Mouse (Mus musculus) MEL (cell line): ENCODE measurements around the gene Atp6v0a1. TPM values are rescaled to one million over a fixed set of nuclear protein-coding genes. Genes with fewer than 3 reads are reported as not detected.

Experiments used
- DNase-seq: peaks from one replicate; pipeline ENCODE4 v3.0.0; 2011; ENCODE audit warnings: low read depth, low spot score
- H3K27ac ChIP-seq: 2 replicates; pipeline ENCODE4 v1.5.1; 2012; ENCODE audit warnings: low read depth, mild to moderate bottlenecking, control low read depth, low read length, moderate library complexity; ENCODE audit not compliant: control insufficient read depth
- H3K27me3 ChIP-seq, 2 experiments: fragments of 150-350 bp in 1 of 2; sonication (generic) in 1 of 2; 2 replicates each; pipeline ENCODE4 v1.6.1; 2012; ENCODE audit warnings: low read length in 2 of 2, mild to moderate bottlenecking in 2 of 2, improper control_type of control experiment in 1 of 2, moderate library complexity in 1 of 2; ENCODE audit not compliant: insufficient read depth in 2 of 2, control insufficient read depth in 1 of 2
- H3K36me3 ChIP-seq, 2 experiments: 2 replicates each; pipeline ENCODE4 v1.6.1; 2012 to 2014; ENCODE audit warnings: low read length in 2 of 2, improper control_type of control experiment in 1 of 2, inconsistent platforms in 1 of 2, mild to moderate bottlenecking in 1 of 2; ENCODE audit not compliant: insufficient read depth in 2 of 2, control insufficient read depth in 1 of 2
- H3K4me1 ChIP-seq, 2 experiments: fragments of 150-350 bp in 1 of 2; sonication (generic) in 1 of 2; 2 replicates each; pipeline ENCODE4 v1.6.1; 2012; ENCODE audit warnings: low read length in 2 of 2, improper control_type of control experiment in 1 of 2, mild to moderate bottlenecking in 1 of 2; ENCODE audit not compliant: insufficient read depth in 2 of 2, control insufficient read depth in 1 of 2
- H3K4me3 ChIP-seq, 2 experiments: fragments of 150-350 bp in 1 of 2; sonication (generic) in 1 of 2; 2 replicates each; pipeline ENCODE4 v1.5.1; 2012; ENCODE audit warnings: low read depth in 2 of 2, low read length in 2 of 2, mild to moderate bottlenecking in 2 of 2, moderate library complexity in 2 of 2, control low read depth in 1 of 2, improper control_type of control experiment in 1 of 2; ENCODE audit not compliant: control insufficient read depth in 1 of 2, insufficient read depth in 1 of 2
- H3K79me2 ChIP-seq: 2 replicates; pipeline ENCODE4 v1.6.1; 2012; ENCODE audit warnings: mild to moderate bottlenecking, low read length, moderate library complexity; ENCODE audit not compliant: control insufficient read depth, poor library complexity, insufficient read depth
- H3K9ac ChIP-seq: 2 replicates; pipeline ENCODE4 v1.6.1; 2012; ENCODE audit warnings: low read depth, mild to moderate bottlenecking, control low read depth, low read length, moderate library complexity; ENCODE audit not compliant: control insufficient read depth, poor library complexity, severe bottlenecking
- H3K9me3 ChIP-seq: fragments of 150-350 bp; sonication (generic); replicated peaks from 2 replicates; pipeline ENCODE4 v1.6.1; 2012; ENCODE audit warnings: mild to moderate bottlenecking, low read length, improper control_type of control experiment, moderate library complexity; ENCODE audit not compliant: insufficient read depth
- CTCF ChIP-seq, 3 experiments: IDR thresholded peaks in 2 of 3; conservative IDR thresholded peaks in 1 of 3; 2 replicates each; pipeline ENCODE4 v1.5.1; 2011 to 2012; ENCODE audit warnings: low read length in 3 of 3, low read depth in 2 of 3, mild to moderate bottlenecking in 2 of 3, improper control_type of control experiment in 1 of 3, inconsistent platforms in 1 of 3, mixed read lengths in 1 of 3, moderate library complexity in 1 of 3; ENCODE audit not compliant: control insufficient read depth in 1 of 3, insufficient read depth in 1 of 3, poor library complexity in 1 of 3, severe bottlenecking in 1 of 3
- GATA1 ChIP-seq: IDR thresholded peaks from 2 replicates; pipeline ENCODE4 v1.6.1; 2011; ENCODE audit warnings: low read depth, low read length, improper control_type of control experiment
- HCFC1 ChIP-seq: IDR thresholded peaks from 2 replicates; pipeline ENCODE4 v1.6.1; 2012; ENCODE audit warnings: low read depth, mild to moderate bottlenecking, inconsistent platforms, low read length, improper control_type of control experiment, moderate library complexity
- KAT2A ChIP-seq: conservative IDR thresholded peaks from 2 replicates; pipeline ENCODE4 v1.6.1; 2012; ENCODE audit warnings: low read depth, low read length, improper control_type of control experiment, inconsistent platforms
- MAFK ChIP-seq: IDR thresholded peaks from 2 replicates; pipeline ENCODE4 v1.6.1; 2011; ENCODE audit warnings: low read depth, mild to moderate bottlenecking, low read length, improper control_type of control experiment, borderline replicate concordance
- MEF2A ChIP-seq: IDR thresholded peaks from 2 replicates; pipeline ENCODE4 v1.6.1; 2014; ENCODE audit warnings: low read depth, mild to moderate bottlenecking, inconsistent platforms, low read length, improper control_type of control experiment; ENCODE audit not compliant: poor library complexity, insufficient replicate concordance, severe bottlenecking; ENCODE audit errors: extremely low read depth
- MYC ChIP-seq: IDR thresholded peaks from 2 replicates; pipeline ENCODE4 v1.6.1; 2011; ENCODE audit warnings: low read depth, mild to moderate bottlenecking, low read length, improper control_type of control experiment, moderate library complexity
- POLR2A ChIP-seq, 2 experiments: IDR thresholded peaks; 2 replicates each; pipeline ENCODE4 v1.6.1; 2011 to 2012; ENCODE audit warnings: low read length in 2 of 2, mild to moderate bottlenecking in 2 of 2, control low read depth in 1 of 2, improper control_type of control experiment in 1 of 2, low read depth in 1 of 2, moderate library complexity in 1 of 2; ENCODE audit not compliant: control insufficient read depth in 1 of 2, insufficient read depth in 1 of 2, poor library complexity in 1 of 2
- RCOR1 ChIP-seq: IDR thresholded peaks from 2 replicates; pipeline ENCODE4 v1.6.1; 2012; ENCODE audit warnings: low read depth, mild to moderate bottlenecking, inconsistent platforms, low read length, improper control_type of control experiment
- SIN3A ChIP-seq: IDR thresholded peaks from 2 replicates; pipeline ENCODE4 v1.6.1; 2012; ENCODE audit warnings: low read length, improper control_type of control experiment, inconsistent platforms
- TBP ChIP-seq: IDR thresholded peaks from 2 replicates; pipeline ENCODE4 v1.8.0; 2011; ENCODE audit warnings: low read depth, low read length, improper control_type of control experiment
- TCF12 ChIP-seq: IDR thresholded peaks from 2 replicates; pipeline ENCODE4 v1.6.1; 2014; ENCODE audit warnings: low read depth, mild to moderate bottlenecking, inconsistent platforms, low read length, improper control_type of control experiment, moderate library complexity
- UBTF ChIP-seq: IDR thresholded peaks from 2 replicates; pipeline ENCODE4 v1.6.1; 2012; ENCODE audit warnings: low read depth, mild to moderate bottlenecking, inconsistent platforms, low read length, improper control_type of control experiment, moderate library complexity, borderline replicate concordance; ENCODE audit not compliant: insufficient read depth
- USF1 ChIP-seq: IDR thresholded peaks from 2 replicates; pipeline ENCODE4 v1.6.1; 2014; ENCODE audit warnings: low read depth, mild to moderate bottlenecking, inconsistent platforms, low read length, improper control_type of control experiment, moderate library complexity
- USF2 ChIP-seq, 2 experiments: IDR thresholded peaks; 2 replicates each; pipeline ENCODE4 v1.6.1; 2011 to 2012; ENCODE audit warnings: improper control_type of control experiment in 2 of 2, low read length in 2 of 2, borderline replicate concordance in 1 of 2, inconsistent platforms in 1 of 2, low read depth in 1 of 2, mild to moderate bottlenecking in 1 of 2; ENCODE audit not compliant: insufficient read depth in 1 of 2
- ZC3H11A ChIP-seq: IDR thresholded peaks from 2 replicates; pipeline ENCODE4 v1.6.1; 2012; ENCODE audit warnings: low read depth, mild to moderate bottlenecking, inconsistent platforms, low read length, improper control_type of control experiment
- ZKSCAN1 ChIP-seq: IDR thresholded peaks from 2 replicates; pipeline ENCODE4 v1.6.1; 2012; ENCODE audit warnings: low read depth, mild to moderate bottlenecking, inconsistent platforms, low read length, improper control_type of control experiment, moderate library complexity
- ZNF384 ChIP-seq: IDR thresholded peaks from 2 replicates; pipeline ENCODE4 v1.6.1; 2012; ENCODE audit warnings: low read depth, mild to moderate bottlenecking, inconsistent platforms, low read length, improper control_type of control experiment
- polyA plus RNA-seq, 2 experiments: library from polyadenylated mRNA; stranded (reverse) in 1 of 2; unstranded in 1 of 2; fragments of >175 nt in 1 of 2; fragments of >200 nt in 1 of 2; gene quantifications; 2 replicates each; pipeline versions ENCODE4 v1.2.1 to v1.2.4; 2012; ENCODE audit warnings: low replicate concordance in 2 of 2, low read depth in 1 of 2; ENCODE audit not compliant: insufficient read length in 2 of 2, insufficient read depth in 1 of 2, missing spikeins in 1 of 2
- total RNA-seq: library from RNA; depleted of rRNA; stranded (reverse); fragments of 300-350 nt; gene quantifications from 2 replicates; pipeline ENCODE4 v1.2.3, GENCODE M21; 2012

Gene Atp6v0a1
- total and polyA plus RNA-seq, 3 experiments: 12.8 to 23.2 TPM; not detected in 1

DNA sequence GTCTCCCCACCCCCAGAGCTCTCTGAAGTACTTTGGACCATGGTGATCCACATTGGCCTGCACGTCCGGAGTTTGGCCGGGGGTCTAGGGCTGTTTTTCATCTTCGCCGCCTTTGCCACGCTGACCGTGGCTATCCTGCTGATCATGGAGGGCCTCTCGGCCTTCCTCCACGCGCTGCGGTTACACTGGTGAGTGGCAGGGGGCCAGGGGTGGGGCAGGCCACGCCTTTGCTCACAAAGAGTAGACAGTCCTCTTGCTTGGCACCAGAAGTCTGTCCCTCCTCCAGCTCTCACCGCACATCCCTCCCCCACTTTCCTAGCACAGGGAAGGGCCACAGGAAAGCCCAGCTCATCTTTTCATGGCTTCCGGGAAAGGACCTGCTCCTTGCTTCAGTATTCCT lies 46.2 kb downstream of the Atp6v0a1 start:
- Histone ChIP-seq H3K27ac (no peak overlapping the region), H3K27me3 (no peaks in the 10 kb centered on the region), H3K4me3 (no peak overlapping the region), H3K36me3 (no peaks in the 10 kb centered on the region), H3K4me1 (no peaks in the 10 kb centered on the region), H3K9me3 (no peaks in the 10 kb centered on the region), H3K79me2 (no peaks in the 10 kb centered on the region), H3K9ac (no peak overlapping the region)
- no peak for DNase-seq
- TF ChIP-seq HCFC1 (no peak), MAFK (no peak), SIN3A (no peak), UBTF (no peak), POLR2A (IDR thresholded peaks at IDR 0.05; ENCODE audit: control insufficient read depth in 1 of 2, insufficient read depth in 1 of 2, low read depth in 1 of 2, low read length in 2 of 2, poor library complexity in 1 of 2) (no peak), ZKSCAN1 (no peak), TCF12 (no peak), ZC3H11A (no peak), MEF2A (no peak)

GRCm38 (mm10) chr11:101056885-101057284 lies 47.6 kb downstream of the Atp6v0a1 start:
- no peak overlapping the region for H3K4me3 ChIP-seq
- H3K27me3 ChIP-seq: no peaks in the 10 kb centered on the region
- H3K27ac ChIP-seq: no peak overlapping the region
- TF ChIP-seq KAT2A: no peak
- TF ChIP-seq MYC: no peak
- no peak for TF ChIP-seq UBTF
- no peak for TF ChIP-seq ZKSCAN1
- no peak for TF ChIP-seq USF1
- no peak for TF ChIP-seq CTCF (IDR thresholded peaks at IDR 0.05 in 2 of 3, conservative IDR thresholded peaks at IDR 0.05 in 1 of 3; ENCODE audit: control insufficient read depth in 1 of 3, insufficient read depth in 1 of 3, low read depth in 2 of 3, low read length in 3 of 3, poor library complexity in 1 of 3, severe bottlenecking in 1 of 3)
- TF ChIP-seq SIN3A: no peak
- no peak for TF ChIP-seq USF2 (IDR thresholded peaks at IDR 0.05; ENCODE audit: borderline replicate concordance in 1 of 2, insufficient read depth in 1 of 2, low read depth in 1 of 2, low read length in 2 of 2)
- TF ChIP-seq GATA1: no peak
- no peak for TF ChIP-seq RCOR1
- no peak for TF ChIP-seq TBP
- no peak for TF ChIP-seq ZNF384
- H3K79me2 ChIP-seq: no peaks in the 10 kb centered on the region
- no peaks in the 10 kb centered on the region for H3K9me3 ChIP-seq
- H3K9ac ChIP-seq: no peak overlapping the region
- no peak for DNase-seq
- H3K4me1 ChIP-seq: no peaks in the 10 kb centered on the region
- no peaks in the 10 kb centered on the region for H3K36me3 ChIP-seq
